Mouse (Mus musculus) midbrain, embryonic 16.5 days (tissue): ENCODE measurements at regions not wholly inside any gene's neighbourhood (a gene's known extent, or its start where the extent isn't known, plus 50 kb on each side); places are given as distances from the start of the nearest gene placed in this dataset.

Source experiments
- ATAC-seq: fragments of 200-750 bp; cut with Nextera tagmentation; 2 replicates; pipeline ENCODE4 v1.8.0; 2017; ENCODE audit warnings: moderate TSS enrichment
- H3K27ac ChIP-seq: fragments of 300-500 bp; sonication (generic); 2 replicates; pipeline ENCODE4 v1.5.1; 2014; ENCODE audit warnings: mild to moderate bottlenecking, low read length, mixed read lengths
- H3K27me3 ChIP-seq: fragments of 300-500 bp; sonication (generic); 2 replicates; pipeline ENCODE4 v1.6.1; 2014; ENCODE audit warnings: low read depth, low read length, mixed read lengths; ENCODE audit not compliant: control insufficient read depth, insufficient read depth
- H3K36me3 ChIP-seq: fragments of 300-500 bp; sonication (generic); 2 replicates; pipeline ENCODE4 v1.6.1; 2014; ENCODE audit warnings: mild to moderate bottlenecking, low read length, moderate library complexity, mixed read lengths; ENCODE audit not compliant: control insufficient read depth, insufficient read depth
- H3K4me1 ChIP-seq: fragments of 300-500 bp; sonication (generic); 2 replicates; pipeline ENCODE4 v1.6.1; 2014; ENCODE audit warnings: mild to moderate bottlenecking, low read length, mixed read lengths; ENCODE audit not compliant: control insufficient read depth, insufficient read depth
- H3K4me2 ChIP-seq: fragments of 300-500 bp; sonication (generic); 2 replicates; pipeline ENCODE4 v1.6.1; 2014; ENCODE audit warnings: mild to moderate bottlenecking, low read length, mixed read lengths
- H3K4me3 ChIP-seq: fragments of 300-500 bp; sonication (generic); 2 replicates; pipeline ENCODE4 v1.5.1; 2014; ENCODE audit warnings: low read depth, mild to moderate bottlenecking, low read length, moderate library complexity, mixed read lengths
- H3K9ac ChIP-seq: fragments of 300-500 bp; sonication (generic); 2 replicates; pipeline ENCODE4 v1.6.1; 2014; ENCODE audit warnings: low read depth, low read length, mixed read lengths
- H3K9me3 ChIP-seq: fragments of 300-500 bp; sonication (generic); replicated peaks from 2 replicates; pipeline ENCODE4 v1.6.1; 2014; ENCODE audit warnings: mild to moderate bottlenecking, low read length, mixed read lengths; ENCODE audit not compliant: control insufficient read depth, poor library complexity, severe bottlenecking
- WGBS: fragments of 180-500 bp; shearing (Covaris S2); extraction: QIAGEN DNeasy Blood & Tissue Kit; methylation state at CpG from one replicate; pipeline ENCODE4 v1.1.7; 2014; 5-methylcytosine and 5-hydroxymethylcytosine counted together

DNA sequence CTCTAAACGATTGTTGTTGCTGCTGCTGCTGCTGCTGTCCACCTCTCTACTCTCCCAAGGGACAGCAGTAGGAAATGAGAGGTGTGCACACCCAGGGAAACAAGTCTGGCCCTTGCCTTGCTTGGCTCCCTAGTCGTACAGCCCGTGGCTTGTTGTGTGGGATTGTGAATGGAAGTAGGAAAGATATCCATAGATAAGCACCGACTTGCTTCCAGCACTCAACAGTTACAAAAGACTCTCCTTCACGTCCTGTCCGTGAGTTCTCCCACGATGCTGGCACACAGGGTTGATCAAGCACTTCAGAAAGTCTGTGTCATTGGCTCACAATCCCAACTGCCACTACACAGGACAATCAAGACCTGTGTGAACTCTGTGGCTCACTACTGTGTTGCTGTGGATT is 276.7 kb upstream of the Prox1 start:
- no peak overlapping the region for H3K4me2 ChIP-seq
- 89% methylated on average over 7 of the region's 7 CpGs for WGBS
- no peak overlapping the region for H3K4me3 ChIP-seq
- H3K4me1 ChIP-seq = no peaks in the 10 kb centered on the region
- H3K27ac ChIP-seq = no peak overlapping the region
- ATAC-seq = no peak
- no peaks in the 10 kb centered on the region for H3K9me3 ChIP-seq
- no peaks in the 10 kb centered on the region for H3K36me3 ChIP-seq
- no peaks in the 10 kb centered on the region for H3K27me3 ChIP-seq
- no peak overlapping the region for H3K9ac ChIP-seq

GRCm38 (mm10) chr1:190446676-190447075 is 276.2 kb upstream of the Prox1 start:
- Histone ChIP-seq H3K9ac (no peak overlapping the region), H3K4me1 (no peaks in the 10 kb centered on the region), H3K27ac (no peak overlapping the region), H3K4me2 (no peak overlapping the region), H3K9me3 (no peaks in the 10 kb centered on the region), H3K27me3 (no peaks in the 10 kb centered on the region), H3K36me3 (no peaks in the 10 kb centered on the region), H3K4me3 (no peak overlapping the region)
- no peak for ATAC-seq
- WGBS = 86% methylated on average over 5 of the region's 5 CpGs

GRCm38 (mm10) chr1:190444366-190444765 is 273.9 kb upstream of the Prox1 start:
- Histone ChIP-seq H3K9me3 (no peaks in the 10 kb centered on the region), H3K4me3 (no peak overlapping the region), H3K27ac (no peak overlapping the region), H3K9ac (no peak overlapping the region), H3K27me3 (no peaks in the 10 kb centered on the region), H3K4me2 (no peak overlapping the region), H3K36me3 (no peaks in the 10 kb centered on the region), H3K4me1 (no peaks in the 10 kb centered on the region)
- WGBS = 69% methylated on average over 9 of the region's 9 CpGs
- ATAC-seq = no peak

DNA sequence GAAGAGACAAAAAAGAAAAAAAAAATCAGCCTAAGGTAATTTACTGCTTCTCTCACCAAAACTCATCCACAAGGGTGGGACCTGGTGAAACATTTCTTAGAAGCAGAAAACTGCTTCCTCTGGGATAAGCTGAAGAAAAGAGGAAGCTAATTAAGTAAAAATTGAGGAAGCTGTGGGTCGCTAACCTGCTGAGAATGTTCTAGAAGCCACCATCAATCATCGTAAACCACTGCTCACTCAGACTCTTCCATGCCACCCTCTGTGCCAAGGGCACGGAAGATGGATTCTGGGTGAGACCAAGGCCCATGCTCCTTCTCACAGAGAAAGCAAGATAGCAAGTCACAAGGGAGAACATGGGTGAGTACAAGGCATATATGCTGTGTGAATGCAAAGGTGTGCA is 272.7 kb upstream of the Prox1 start:
- no peaks in the 10 kb centered on the region for H3K4me1 ChIP-seq
- H3K4me3 ChIP-seq = no peak overlapping the region
- ATAC-seq = no peak
- no peaks in the 10 kb centered on the region for H3K9me3 ChIP-seq
- no peaks in the 10 kb centered on the region for H3K27me3 ChIP-seq
- no peaks in the 10 kb centered on the region for H3K36me3 ChIP-seq
- 89% methylated on average over 3 of the region's 3 CpGs for WGBS
- no peak overlapping the region for H3K4me2 ChIP-seq
- H3K27ac ChIP-seq = no peak overlapping the region
- no peak overlapping the region for H3K9ac ChIP-seq

DNA sequence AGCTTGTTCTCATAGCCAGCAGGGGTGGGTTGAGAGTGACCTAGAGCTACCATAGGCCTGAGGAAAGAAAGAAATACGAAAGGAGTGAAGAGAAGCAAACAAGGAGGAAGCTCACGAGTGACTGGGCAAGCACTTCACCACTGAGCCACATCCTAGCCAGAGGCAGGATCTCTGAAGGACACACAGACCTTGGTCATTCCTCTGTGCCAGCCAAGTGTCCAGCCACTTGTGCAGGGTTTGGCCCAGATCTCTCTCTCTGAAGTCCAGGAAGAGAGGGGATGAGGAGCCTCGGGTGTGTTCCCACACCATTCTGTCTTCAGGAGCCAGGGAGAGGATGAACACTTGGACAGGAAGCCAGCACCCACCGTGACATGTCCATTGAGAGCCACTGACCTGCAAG is 271.7 kb upstream of the Prox1 start:
- no peak for ATAC-seq
- Histone ChIP-seq H3K9ac (no peak overlapping the region), H3K4me3 (no peak overlapping the region), H3K4me2 (no peak overlapping the region), H3K9me3 (no peaks in the 10 kb centered on the region), H3K36me3 (no peaks in the 10 kb centered on the region), H3K4me1 (no peaks in the 10 kb centered on the region), H3K27me3 (no peaks in the 10 kb centered on the region), H3K27ac (no peak overlapping the region)
- WGBS = 84% methylated on average over 4 of the region's 4 CpGs

- H3K36me3 ChIP-seq = no peaks in the 10 kb centered on the region
- 98% methylated on average over 2 of the region's 2 CpGs for WGBS
- ATAC-seq = no peak
These were observed 268.3 kb upstream of the Prox1 start for GRCm38 (mm10) chr1:190438789-190439188.

GRCm38 (mm10) chr1:190422874-190423273 is 252.4 kb upstream of the Prox1 start:
- H3K36me3 ChIP-seq = no peaks in the 10 kb centered on the region
- ATAC-seq = no peak
- H3K9me3 ChIP-seq = no peaks in the 10 kb centered on the region
- WGBS = 67% methylated on average over 9 of the region's 9 CpGs
- no peak overlapping the region for H3K27ac ChIP-seq
- no peaks in the 10 kb centered on the region for H3K27me3 ChIP-seq
- no peaks in the 10 kb centered on the region for H3K4me1 ChIP-seq
- H3K4me3 ChIP-seq = no peak overlapping the region
- no peak overlapping the region for H3K4me2 ChIP-seq
- H3K9ac ChIP-seq = no peak overlapping the region

More at GRCm38 (mm10) chr1:190438789-190439188, 268.3 kb upstream of the Prox1 start:
- Histone ChIP-seq H3K27ac (no peak overlapping the region), H3K4me2 (no peak overlapping the region), H3K4me3 (no peak overlapping the region), H3K27me3 (no peaks in the 10 kb centered on the region), H3K4me1 (no peaks in the 10 kb centered on the region), H3K9ac (no peak overlapping the region), H3K9me3 (no peaks in the 10 kb centered on the region)

- no peak overlapping the region for H3K4me2 ChIP-seq
- H3K4me3 ChIP-seq = no peak overlapping the region
- no peak overlapping the region for H3K27ac ChIP-seq
- no peaks in the 10 kb centered on the region for H3K36me3 ChIP-seq
- no peaks in the 10 kb centered on the region for H3K27me3 ChIP-seq
- H3K4me1 ChIP-seq = no peaks in the 10 kb centered on the region
- no peak overlapping the region for H3K9ac ChIP-seq
- H3K9me3 ChIP-seq = no peaks in the 10 kb centered on the region
- WGBS = 78% methylated on average over 13 of the region's 13 CpGs
- ATAC-seq = no peak
These were observed 249.2 kb upstream of the Prox1 start for GRCm38 (mm10) chr1:190419709-190420108.

- no peak overlapping the region for H3K9ac ChIP-seq
- no peaks in the 10 kb centered on the region for H3K9me3 ChIP-seq
- no peaks in the 10 kb centered on the region for H3K27me3 ChIP-seq
- H3K36me3 ChIP-seq = no peaks in the 10 kb centered on the region
- 25% methylated on average over 11 of the region's 11 CpGs for WGBS
- ATAC-seq = no peak
- H3K27ac ChIP-seq = no peak overlapping the region
- no peak overlapping the region for H3K4me3 ChIP-seq
- H3K4me1 ChIP-seq = no peaks in the 10 kb centered on the region
- no peak overlapping the region for H3K4me2 ChIP-seq
These were observed 246.8 kb upstream of the Prox1 start for GRCm38 (mm10) chr1:190417326-190417725.

DNA sequence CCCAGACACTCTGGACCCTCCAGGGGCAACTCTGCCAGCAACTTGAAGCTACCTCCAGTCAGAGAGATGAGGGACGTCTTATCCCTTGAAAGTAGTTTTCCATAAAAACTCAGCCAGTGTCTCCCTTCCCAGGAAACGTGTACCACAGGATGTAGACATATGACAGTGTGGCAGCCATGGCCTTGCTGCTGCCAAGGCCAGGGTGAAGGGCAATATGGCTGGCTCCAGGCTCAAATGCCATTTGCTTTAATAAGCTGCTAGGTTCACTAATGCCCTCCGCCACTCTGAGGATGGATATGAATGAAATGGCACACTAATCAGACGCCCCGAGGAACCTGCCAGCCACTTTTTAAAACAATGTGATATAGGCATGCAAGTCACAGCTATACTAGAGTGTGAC is 241.2 kb upstream of the Prox1 start:
- Histone ChIP-seq H3K9ac (no peak overlapping the region), H3K27me3 (no peaks in the 10 kb centered on the region), H3K9me3 (no peaks in the 10 kb centered on the region), H3K36me3 (no peaks in the 10 kb centered on the region), H3K4me1 (no peaks in the 10 kb centered on the region), H3K27ac (no peak overlapping the region), H3K4me2 (no peak overlapping the region), H3K4me3 (no peak overlapping the region)
- 80% methylated on average over 5 of the region's 5 CpGs for WGBS
- no peak for ATAC-seq
